Mouse (Mus musculus) heart, embryonic 14.5 days (tissue): ENCODE results near the gene A630001G21Rik. TPM values are rescaled to one million over a fixed set of nuclear protein-coding genes. Genes with fewer than 3 reads are reported as not detected.
"Not testable (repeated sequence)": the region's sequence is repeated elsewhere in the genome, so short reads cannot be mapped to it uniquely, and the experiment has no call there.

Source experiments
- ATAC-seq: fragments of 200-750 bp; cut with Nextera tagmentation; 2 replicates; pipeline ENCODE4 v1.8.0; 2017; ENCODE audit warnings: low read depth, moderate TSS enrichment; ENCODE audit not compliant: insufficient number of reproducible peaks, insufficient read depth, low FRiP score
- H3K27ac ChIP-seq, 2 experiments: fragments of 200-500 bp in 1 of 2; fragments of 300-500 bp in 1 of 2; sonication (generic) in 1 of 2; replicated peaks in 1 of 2; 2 replicates each; pipeline ENCODE4 v1.5.1; 2012 to 2014; ENCODE audit warnings: low read depth in 2 of 2, low read length in 2 of 2, control low read depth in 1 of 2, mild to moderate bottlenecking in 1 of 2, mixed read lengths in 1 of 2; ENCODE audit not compliant: control insufficient read depth in 1 of 2, insufficient read depth in 1 of 2
- H3K27me3 ChIP-seq: fragments of 300-500 bp; sonication (generic); 2 replicates; pipeline ENCODE4 v1.6.1; 2014; ENCODE audit warnings: mild to moderate bottlenecking, low read length, control low read depth; ENCODE audit not compliant: control insufficient read depth, insufficient read depth
- H3K36me3 ChIP-seq: fragments of 300-500 bp; sonication (generic); 2 replicates; pipeline ENCODE4 v1.6.1; 2014; ENCODE audit warnings: mild to moderate bottlenecking, control low read depth, low read length, mixed read lengths; ENCODE audit not compliant: control insufficient read depth, insufficient read depth
- H3K4me1 ChIP-seq, 2 experiments: fragments of 200-500 bp in 1 of 2; fragments of 300-500 bp in 1 of 2; sonication (generic) in 1 of 2; 2 replicates each; pipeline ENCODE4 v1.6.1; 2012 to 2014; ENCODE audit warnings: low read length in 2 of 2, control low read depth in 1 of 2, mixed read lengths in 1 of 2; ENCODE audit not compliant: control insufficient read depth in 2 of 2, insufficient read depth in 2 of 2
- H3K4me2 ChIP-seq: fragments of 300-500 bp; sonication (generic); 2 replicates; pipeline ENCODE4 v1.6.1; 2014; ENCODE audit warnings: mild to moderate bottlenecking, low read length
- H3K4me3 ChIP-seq, 2 experiments: fragments of 200-500 bp in 1 of 2; fragments of 300-500 bp in 1 of 2; sonication (generic) in 1 of 2; 2 replicates each; pipeline ENCODE4 v1.5.1; 2012 to 2014; ENCODE audit warnings: low read length in 2 of 2, mild to moderate bottlenecking in 2 of 2, control low read depth in 1 of 2, low read depth in 1 of 2, moderate library complexity in 1 of 2; ENCODE audit not compliant: control insufficient read depth in 1 of 2, insufficient read depth in 1 of 2
- H3K9ac ChIP-seq: fragments of 300-500 bp; sonication (generic); 2 replicates; pipeline ENCODE4 v1.6.1; 2014; ENCODE audit warnings: mild to moderate bottlenecking, low read length
- H3K9me3 ChIP-seq: fragments of 300-500 bp; sonication (generic); 2 replicates; pipeline ENCODE4 v1.6.1; 2016; ENCODE audit warnings: low read length, control low read depth; ENCODE audit not compliant: control insufficient read depth
- whole genome bisulfite sequencing: fragments of 180-500 bp; shearing (Covaris S2); extraction: QIAGEN DNeasy Blood & Tissue Kit; methylation state at CpG from one replicate; pipeline ENCODE4 v1.1.7; 2014; 5-methylcytosine and 5-hydroxymethylcytosine counted together
- polyA plus RNA-seq: library from polyadenylated mRNA; unstranded; fragments of >200 nt; fragmentation: Nextera tagmentation; extraction: Ambion mirVana; gene quantifications from 2 replicates; pipeline ENCODE4 v1.2.1, GENCODE M21; 2014

Gene A630001G21Rik
- polyA plus RNA-seq = 1.2 and 1.4 TPM in 2 replicates

DNA sequence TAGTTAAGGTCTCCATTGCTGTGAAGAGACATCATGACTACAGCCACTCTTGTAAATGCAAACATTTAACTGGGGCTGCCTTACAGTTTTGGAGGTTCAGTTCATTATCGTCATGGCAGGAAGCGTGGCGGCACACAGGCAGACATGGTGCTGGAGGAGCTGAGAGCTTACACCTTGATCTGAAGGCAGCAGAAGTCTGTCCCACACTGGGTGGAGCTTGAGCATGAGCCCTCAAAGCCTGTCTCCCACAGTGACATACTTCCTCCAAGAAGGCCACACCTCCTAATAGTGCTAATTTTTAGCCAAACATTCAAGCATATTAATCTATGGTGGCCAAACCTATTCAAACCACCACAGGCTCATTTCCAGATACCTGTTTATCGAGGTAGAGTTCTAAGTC is at the start of gene A630001G21Rik:
A630001G21Rik (minus strand) TSS at position 208 of the 400 bp plus-strand sequence.
- WGBS = 84% methylated on average over 4 of the region's 4 CpGs
- H3K4me1 ChIP-seq = no peaks in the 10 kb centered on the region; a peak in 1 of 4 replicates

DNA sequence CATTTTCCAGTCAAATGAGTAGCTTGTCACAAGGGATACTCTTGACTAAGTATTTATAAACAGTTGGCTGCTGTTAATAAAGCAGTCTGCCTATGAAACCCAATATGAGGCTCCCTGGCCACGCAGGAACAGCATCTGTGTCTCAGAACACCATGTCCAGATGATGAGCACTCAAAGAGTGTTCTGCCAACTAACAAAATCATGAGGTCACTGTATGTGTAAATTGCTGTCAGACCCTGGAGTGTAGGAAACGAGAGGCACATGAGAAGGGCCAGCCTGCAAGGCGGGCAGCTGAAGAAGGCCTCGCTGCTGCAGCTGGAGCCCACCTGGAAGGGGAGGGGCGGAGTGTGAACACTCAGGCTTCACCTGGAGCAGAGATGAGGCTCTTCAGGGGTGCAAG is 48.7 kb upstream of the A630001G21Rik start:
- Histone ChIP-seq H3K9ac (no peak overlapping the region), H3K36me3 (peaks cover 19% of the 10 kb centered on the region), H3K4me2 (no peak overlapping the region), H3K9me3 (no peaks in the 10 kb centered on the region), H3K4me1 (peaks cover 0 to 17% of the 10 kb centered on the region in 2 experiments; a peak in 2 of 4 replicates), H3K27me3 (no peaks in the 10 kb centered on the region), H3K4me3 (no peak overlapping the region), H3K27ac (no peak overlapping the region)
- WGBS = 78% methylated on average over 5 of the region's 5 CpGs
- ATAC-seq = no peak

More for the DNA sequence above, at the start of gene A630001G21Rik:
- ATAC-seq = no peak
- H3K27ac ChIP-seq = no peak within 1 kb of the TSS
- no peak within 1 kb of the TSS for H3K9ac ChIP-seq
- H3K27me3 ChIP-seq = no peaks in the 10 kb centered on the region
- no peak within 1 kb of the TSS for H3K4me2 ChIP-seq
- H3K4me3 ChIP-seq = no peak within 1 kb of the TSS
- H3K9me3 ChIP-seq = no peaks in the 10 kb centered on the region
- no peaks in the 10 kb centered on the region for H3K36me3 ChIP-seq

DNA sequence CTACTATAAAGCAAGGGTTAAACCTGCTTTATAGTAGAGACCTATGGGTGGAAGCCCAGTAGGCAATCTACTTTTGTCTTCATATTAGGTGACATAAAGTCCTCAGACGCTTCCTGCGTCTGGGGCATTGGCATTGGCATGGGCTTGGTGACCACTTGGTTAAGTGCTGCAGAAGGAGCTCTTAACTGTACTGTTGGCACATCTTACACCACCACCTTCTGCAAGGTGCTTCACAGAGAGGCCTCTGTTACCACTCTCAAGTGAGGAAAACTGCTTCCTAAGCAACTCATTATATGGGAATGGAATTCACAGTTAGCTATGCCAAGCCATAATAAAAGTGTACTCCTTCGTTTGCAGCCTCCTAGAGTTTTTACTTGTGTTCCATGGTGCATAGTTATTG is 46.5 kb upstream of the A630001G21Rik start:
- Histone ChIP-seq H3K27ac (no peak overlapping the region), H3K36me3 (peaks cover 32% of the 10 kb centered on the region), H3K4me1 (peaks cover 0 to 22% of the 10 kb centered on the region in 2 experiments; a peak in 3 of 4 replicates), H3K4me3 (no peak overlapping the region), H3K9ac (no peak overlapping the region), H3K4me2 (no peak overlapping the region), H3K27me3 (no peaks in the 10 kb centered on the region), H3K9me3 (no peaks in the 10 kb centered on the region)
- WGBS = 67% methylated on average over 3 of the region's 3 CpGs
- ATAC-seq = no peak

DNA sequence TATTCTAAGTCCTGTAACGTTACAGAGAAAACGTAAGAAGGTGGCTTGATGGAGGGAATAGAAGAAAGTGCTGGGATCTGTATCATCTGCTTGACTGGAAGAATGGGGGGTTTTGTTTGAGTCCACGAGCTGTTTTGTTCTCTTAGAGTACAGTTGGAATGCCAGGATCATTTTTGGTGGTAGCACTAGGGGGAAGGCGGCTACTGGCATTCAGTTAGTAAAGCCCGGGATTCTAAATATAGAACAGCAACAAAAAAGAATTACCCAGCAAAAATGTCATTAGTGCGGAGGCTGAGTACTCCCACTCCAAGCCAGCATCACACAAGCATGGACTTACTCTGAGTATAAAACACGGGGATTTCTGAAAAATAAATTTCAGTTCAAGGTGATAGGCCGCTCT is 43.8 kb upstream of the A630001G21Rik start:
- no peaks in the 10 kb centered on the region for H3K27me3 ChIP-seq
- ATAC-seq = no peak
- 0 out of 2 replicates have a peak overlapping the region, but pooled peaks have one; percentile 46 for H3K9ac ChIP-seq
- H3K4me1 ChIP-seq = peaks cover 0 to 22% of the 10 kb centered on the region in 2 experiments; a peak in 3 of 4 replicates
- peaks cover 39% of the 10 kb centered on the region for H3K36me3 ChIP-seq
- H3K4me2 ChIP-seq = peak overlapping the region; percentile 46
- 0 out of 2 replicates have a peak, but pooled peaks cover 2% of the 10 kb centered on the region for H3K9me3 ChIP-seq
- H3K4me3 ChIP-seq = no peak overlapping the region
- WGBS = 42% methylated on average over 8 of the region's 8 CpGs
- peak overlapping the region; percentile 78 to 83 for H3K27ac ChIP-seq

DNA sequence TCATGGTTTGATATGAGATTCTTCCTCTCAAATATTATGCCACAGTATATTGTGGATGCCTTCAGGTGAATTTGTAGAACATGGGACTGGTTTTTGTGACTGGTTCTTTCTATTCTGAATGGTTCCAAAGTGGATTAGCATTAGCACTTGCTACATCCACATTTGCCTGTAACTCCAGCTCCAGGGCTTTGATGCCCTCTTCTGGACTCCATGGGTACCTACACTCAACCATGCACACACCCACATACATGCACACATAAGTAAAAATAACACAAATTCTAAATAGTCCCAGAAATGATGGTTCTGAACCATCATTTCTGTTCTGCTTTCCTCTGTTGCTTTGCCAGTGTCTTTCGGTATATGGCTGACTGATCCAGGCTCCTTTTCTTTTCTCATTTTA is 41.3 kb upstream of the A630001G21Rik start:
- ATAC-seq = no peak
- no peak overlapping the region for H3K9ac ChIP-seq
- H3K27ac ChIP-seq = no peak overlapping the region
- peaks cover 38% of the 10 kb centered on the region for H3K36me3 ChIP-seq
- no peak overlapping the region for H3K4me2 ChIP-seq
- 91% methylated on average over 1 of the region's 1 CpGs for WGBS
- H3K9me3 ChIP-seq = 0 out of 2 replicates have a peak, but pooled peaks cover 2% of the 10 kb centered on the region
- H3K27me3 ChIP-seq = no peaks in the 10 kb centered on the region
- no peak overlapping the region for H3K4me3 ChIP-seq
- peaks cover 0 to 26% of the 10 kb centered on the region in 2 experiments; a peak in 3 of 4 replicates for H3K4me1 ChIP-seq

DNA sequence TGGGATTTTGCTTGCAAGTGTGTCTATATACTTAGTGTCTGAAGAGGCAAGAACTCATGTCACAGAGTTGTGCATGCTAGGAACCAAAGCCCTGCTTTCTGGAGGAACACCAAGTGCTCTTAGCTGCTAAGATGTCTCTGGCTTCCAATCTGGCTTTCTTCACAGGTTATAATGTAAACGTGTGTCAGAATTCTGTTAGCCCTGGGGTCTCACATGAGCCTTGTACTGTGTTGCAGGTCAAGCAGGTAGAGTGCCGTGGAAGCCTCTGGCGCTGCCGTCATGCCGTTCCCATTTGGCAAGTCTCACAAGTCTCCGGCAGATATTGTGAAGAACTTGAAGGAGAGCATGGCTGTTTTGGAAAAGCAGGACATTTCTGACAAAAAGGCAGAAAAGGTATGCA is 39.7 kb upstream of the A630001G21Rik start:
- Histone ChIP-seq H3K4me3 (no peak overlapping the region), H3K27me3 (no peaks in the 10 kb centered on the region), H3K9ac (no peak overlapping the region), H3K4me1 (peaks cover 0 to 30% of the 10 kb centered on the region in 2 experiments; a peak in 3 of 4 replicates), H3K36me3 (peaks cover 34% of the 10 kb centered on the region), H3K4me2 (no peak overlapping the region), H3K27ac (no peak overlapping the region), H3K9me3 (0 out of 2 replicates have a peak, but pooled peaks cover 2% of the 10 kb centered on the region)
- WGBS = 94% methylated on average over 6 of the region's 6 CpGs
- ATAC-seq = no peak

DNA sequence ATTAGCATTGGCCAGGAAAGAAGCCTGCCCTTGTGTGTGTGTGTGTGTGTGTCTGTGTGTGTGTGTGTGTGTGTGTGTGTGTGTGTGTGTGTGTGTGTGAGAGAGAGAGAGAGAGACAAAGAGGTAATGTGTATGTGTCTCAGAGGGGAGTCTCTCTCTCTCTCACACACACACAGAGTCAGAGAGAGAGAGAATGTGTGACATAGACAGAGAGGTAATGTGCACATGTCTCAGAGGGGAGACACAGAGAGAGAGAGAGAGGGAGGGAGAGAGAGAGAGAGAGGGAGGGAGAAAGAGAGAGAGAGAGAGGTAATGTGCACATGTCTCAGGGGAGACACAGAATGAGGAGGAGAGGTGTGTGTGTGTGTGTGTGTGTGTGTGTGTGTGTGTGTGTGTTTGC is 35.8 kb upstream of the A630001G21Rik start:
- H3K4me1 ChIP-seq = peaks cover 3 to 43% of the 10 kb centered on the region in 2 experiments; a peak in 3 of 4 replicates
- not testable (repeated sequence) for H3K27ac ChIP-seq, ATAC-seq, H3K4me3 ChIP-seq, H3K27me3 ChIP-seq, H3K4me2 ChIP-seq, H3K9ac ChIP-seq, H3K9me3 ChIP-seq
- H3K36me3 ChIP-seq = peaks cover 12% of the 10 kb centered on the region

DNA sequence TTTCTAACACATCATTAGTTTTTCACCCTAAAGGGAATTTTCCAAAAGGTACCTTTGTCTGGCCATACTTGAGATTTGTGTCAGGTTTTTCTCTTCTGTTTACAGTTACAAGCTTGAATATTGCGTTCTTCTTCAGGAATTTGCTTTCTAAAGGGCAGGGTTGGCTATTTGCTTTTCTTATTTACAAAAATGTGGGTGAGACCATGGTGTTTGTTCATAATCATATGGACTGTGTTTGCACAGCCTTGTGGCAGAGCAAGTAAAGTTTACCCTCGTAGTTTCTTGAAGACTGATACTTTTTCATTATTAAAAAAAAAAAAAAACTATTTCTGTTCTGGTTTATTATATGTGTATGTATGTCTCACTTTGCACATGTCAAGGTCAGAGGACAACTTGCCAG is 32.3 kb upstream of the A630001G21Rik start:
- Histone ChIP-seq H3K36me3 (no peaks in the 10 kb centered on the region), H3K9me3 (no peaks in the 10 kb centered on the region), H3K4me1 (peaks cover 3 to 46% of the 10 kb centered on the region in 2 experiments; a peak in 3 of 4 replicates), H3K4me3 (no peak overlapping the region), H3K27me3 (no peaks in the 10 kb centered on the region), H3K9ac (no peak overlapping the region), H3K4me2 (no peak overlapping the region), H3K27ac (peak overlapping the region; percentile 53 to 66; a peak in 3 of 4 replicates)
- 81% methylated on average over 2 of the region's 2 CpGs for WGBS
- ATAC-seq = no peak
